Mouse (Mus musculus): Measurements from ENCODE around the gene Adm2. TPM values are rescaled to one million over a fixed set of nuclear protein-coding genes. Genes with fewer than 3 reads are reported as not detected.

The Adm2 gene
- polyA plus RNA-seq, 1 experiment from 2014 or later, result 0.17 TPM

GRCm38 (mm10) chr15:89373027-89373761 lies 50.7 kb downstream of the Adm2 start:
- peaks cover 38% of the 10 kb centered on the region for H3K27me3 ChIP-seq (ENCODE audit: poor library complexity, severe bottlenecking)
- peak; percentile 72 for DNase-seq (ENCODE audit: extremely low spot score, low spot score)
- peak overlapping the region; percentile 74 for H3K4me3 ChIP-seq
- H3K9me3 ChIP-seq, result no peaks in the 10 kb centered on the region
- peak overlapping the region; percentile 95 for H3K27ac ChIP-seq
- H3K36me3 ChIP-seq (replicated peaks), result peaks cover 50% of the 10 kb centered on the region
- WGBS, result 3% methylated on average over 35 of the region's 35 CpGs
- H3K4me1 ChIP-seq, result peaks cover 46% of the 10 kb centered on the region

GRCm38 (mm10) chr15:89373762-89374248 lies 51.3 kb downstream of the Adm2 start, which contains the start of gene Sco2:
TSS of gene Sco2 (minus strand) at chr15:89373846.
- under 1% methylated on average over 42 of the region's 42 CpGs for WGBS
- H3K4me3 ChIP-seq, result peak within 1 kb of the TSS; percentile 74
- peaks cover 44% of the 10 kb centered on the region for H3K36me3 ChIP-seq (replicated peaks)
- no peaks in the 10 kb centered on the region for H3K9me3 ChIP-seq
- DNase-seq (ENCODE audit: extremely low spot score, low spot score), result peak; percentile 97
- peaks cover 44% of the 10 kb centered on the region for H3K27me3 ChIP-seq (ENCODE audit: poor library complexity, severe bottlenecking)
- H3K27ac ChIP-seq, result peak within 1 kb of the TSS; percentile 95
- peaks cover 53% of the 10 kb centered on the region for H3K4me1 ChIP-seq

Small RNA genes lying within 50 kb of the gene (microRNA-seq; reads per million reads assigned to microRNA genes)
- not detected for gene Mir6959

Other genes starting within 250 kb of the Adm2 start
- 53.4 and 55.9 TPM in 2 replicates for gene Trabd, start 247.6 kb upstream of the Adm2 start, polyA plus RNA-seq (2016; fragmentation: Nextera tagmentation; extraction: Ambion mirVana)
- 14.4 and 14.8 TPM in 2 replicates for gene Selenoo, start 233.6 kb upstream of the Adm2 start, polyA plus RNA-seq (2016; fragmentation: Nextera tagmentation; extraction: Ambion mirVana)
- gene Tubgcp6, start 199.6 kb upstream of the Adm2 start, polyA plus RNA-seq (2016; fragmentation: Nextera tagmentation; extraction: Ambion mirVana), result 25.7 and 26.5 TPM in 2 replicates
- gene Hdac10, start 194.0 kb upstream of the Adm2 start, polyA plus RNA-seq (2016; fragmentation: Nextera tagmentation; extraction: Ambion mirVana), result 15.0 and 16.5 TPM in 2 replicates
- gene Mapk12, start 182.0 kb upstream of the Adm2 start, polyA plus RNA-seq (2016; fragmentation: Nextera tagmentation; extraction: Ambion mirVana), result 34.9 and 38.4 TPM in 2 replicates
- gene Mapk11, start 173.1 kb upstream of the Adm2 start, polyA plus RNA-seq (2016; fragmentation: Nextera tagmentation; extraction: Ambion mirVana), result 35.7 and 36.3 TPM in 2 replicates
- gene Plxnb2, start 141.9 kb upstream of the Adm2 start, polyA plus RNA-seq (2016; fragmentation: Nextera tagmentation; extraction: Ambion mirVana), result 144 and 155 TPM in 2 replicates
- 26.4 and 27.7 TPM in 2 replicates for gene Dennd6b, start 126.2 kb upstream of the Adm2 start, polyA plus RNA-seq (2016; fragmentation: Nextera tagmentation; extraction: Ambion mirVana)
- 24.2 and 28.8 TPM in 2 replicates for gene Ppp6r2, start 111.2 kb upstream of the Adm2 start, polyA plus RNA-seq (2016; fragmentation: Nextera tagmentation; extraction: Ambion mirVana)
- 80.7 and 84.9 TPM in 2 replicates for gene Sbf1, start 7.4 kb upstream of the Adm2 start, polyA plus RNA-seq (2016; fragmentation: Nextera tagmentation; extraction: Ambion mirVana)
- gene Miox, start 11.7 kb downstream of the Adm2 start, polyA plus RNA-seq (2016; fragmentation: Nextera tagmentation; extraction: Ambion mirVana), result not detected in 2 replicates
- gene Lmf2, start 32.9 kb downstream of the Adm2 start, polyA plus RNA-seq (2016; fragmentation: Nextera tagmentation; extraction: Ambion mirVana), result 48.6 and 50.0 TPM in 2 replicates
- gene Ncaph2, start 33.0 kb downstream of the Adm2 start, polyA plus RNA-seq (2016; fragmentation: Nextera tagmentation; extraction: Ambion mirVana), result 202 and 208 TPM in 2 replicates
- gene Sco2, start 51.1 kb downstream of the Adm2 start, polyA plus RNA-seq (2016; fragmentation: Nextera tagmentation; extraction: Ambion mirVana), result 6.6 and 7.2 TPM in 2 replicates
- gene Tymp, start 54.3 kb downstream of the Adm2 start, polyA plus RNA-seq (2016; fragmentation: Nextera tagmentation; extraction: Ambion mirVana), result 1.2 and 1.4 TPM in 2 replicates
- 0.38 and 0.46 TPM in 2 replicates for gene Odf3b, start 56.6 kb downstream of the Adm2 start, polyA plus RNA-seq (2016; fragmentation: Nextera tagmentation; extraction: Ambion mirVana)
- gene Klhdc7b, start 62.2 kb downstream of the Adm2 start, polyA plus RNA-seq (2016; fragmentation: Nextera tagmentation; extraction: Ambion mirVana), result 0.04 TPM in 1 of 2 replicates, not detected in the other
- gene Syce3, start 87.8 kb downstream of the Adm2 start, polyA plus RNA-seq (2016; fragmentation: Nextera tagmentation; extraction: Ambion mirVana), result not detected in 2 replicates
- gene Cpt1b, start 103.1 kb downstream of the Adm2 start, polyA plus RNA-seq (2016; fragmentation: Nextera tagmentation; extraction: Ambion mirVana), result 0.67 and 0.80 TPM in 2 replicates
- gene C730034F03Rik, start 106.9 kb downstream of the Adm2 start, polyA plus RNA-seq (2016; fragmentation: Nextera tagmentation; extraction: Ambion mirVana), result 3.9 and 4.3 TPM in 2 replicates
- gene Gm44502, start 107.0 kb downstream of the Adm2 start, polyA plus RNA-seq (2016; fragmentation: Nextera tagmentation; extraction: Ambion mirVana), result not detected in 2 replicates
- gene Chkb, start 107.2 kb downstream of the Adm2 start, polyA plus RNA-seq (2016; fragmentation: Nextera tagmentation; extraction: Ambion mirVana), result 44.0 and 45.1 TPM in 2 replicates
- 21.2 and 22.4 TPM in 2 replicates for gene Mapk8ip2, start 131.2 kb downstream of the Adm2 start, polyA plus RNA-seq (2016; fragmentation: Nextera tagmentation; extraction: Ambion mirVana)
- gene Arsa, start 154.7 kb downstream of the Adm2 start, polyA plus RNA-seq (2016; fragmentation: Nextera tagmentation; extraction: Ambion mirVana), result 10.7 and 11.4 TPM in 2 replicates
- 2.2 and 3.0 TPM in 2 replicates for gene Shank3, start 176.9 kb downstream of the Adm2 start, polyA plus RNA-seq (2016; fragmentation: Nextera tagmentation; extraction: Ambion mirVana)
- 0.27 TPM in 1 of 2 replicates, not detected in the other for gene Acr, start 245.6 kb downstream of the Adm2 start, polyA plus RNA-seq (2016; fragmentation: Nextera tagmentation; extraction: Ambion mirVana)